Mouse (Mus musculus) adrenal gland, adult (tissue): ENCODE results near the gene Slc4a2.

Experiments used
- DNase-seq, 2 experiments: peaks; one replicate each; pipeline ENCODE4 v3.0.0; 2022 to 2023; ENCODE audit warnings: low spot score in 1 of 2; ENCODE audit not compliant: inconsistent age in 2 of 2

Slc4a2 gene

DNA sequence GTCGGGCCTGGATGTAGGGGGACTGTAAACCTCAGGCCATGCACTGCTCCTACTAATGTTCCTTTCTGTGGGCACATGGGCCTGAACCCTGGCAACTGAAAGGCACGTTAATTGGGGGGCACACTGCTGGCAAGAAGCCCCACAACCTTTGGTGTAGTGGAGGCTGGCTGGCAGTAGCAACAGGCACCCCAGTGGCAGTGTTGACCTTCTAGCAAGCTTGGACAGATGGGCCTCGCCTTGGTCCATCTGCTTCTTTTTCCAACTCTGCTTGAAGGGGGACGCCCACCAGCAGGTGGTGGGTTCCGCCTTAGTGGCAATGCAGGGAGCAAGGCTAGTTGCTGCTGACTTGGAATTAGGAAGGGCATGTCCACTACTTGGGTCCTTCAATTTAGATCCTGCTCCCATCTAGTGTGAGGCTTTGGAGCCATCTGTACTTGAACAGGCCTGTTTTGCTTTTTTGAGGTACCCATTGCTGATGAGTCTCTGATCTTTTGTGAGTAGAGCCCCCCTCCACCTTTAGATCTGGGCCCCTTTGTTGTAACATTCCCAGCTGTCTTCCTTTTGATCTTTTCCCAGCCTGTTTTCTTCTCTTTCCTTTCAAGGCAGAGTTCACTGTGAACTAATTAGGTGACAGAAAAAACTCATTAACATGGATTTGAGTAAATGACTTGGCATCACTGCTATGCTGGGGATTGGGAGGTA lies 29.8 kb downstream of the Slc4a2 start:
- peak in 1 of 2 experiments; percentile 33 for DNase-seq

DNA sequence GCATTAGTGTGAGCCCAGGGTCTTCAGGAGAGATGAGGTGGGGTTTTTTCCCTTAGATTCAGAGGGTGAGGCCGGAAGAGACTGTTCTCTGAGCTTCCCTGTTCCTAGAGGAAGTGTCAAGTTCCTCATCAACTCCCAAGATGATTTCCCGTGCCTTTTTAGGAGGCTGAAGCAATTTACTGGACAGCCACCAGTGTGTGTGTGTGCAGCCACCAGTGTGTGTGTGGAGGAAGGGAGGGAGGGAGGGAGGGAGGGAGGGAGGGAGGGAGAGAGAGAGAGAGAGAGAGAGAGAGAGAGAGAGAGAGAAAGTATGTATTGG lies 30.3 kb downstream of the Slc4a2 start:
- DNase-seq, result no peak

DNA sequence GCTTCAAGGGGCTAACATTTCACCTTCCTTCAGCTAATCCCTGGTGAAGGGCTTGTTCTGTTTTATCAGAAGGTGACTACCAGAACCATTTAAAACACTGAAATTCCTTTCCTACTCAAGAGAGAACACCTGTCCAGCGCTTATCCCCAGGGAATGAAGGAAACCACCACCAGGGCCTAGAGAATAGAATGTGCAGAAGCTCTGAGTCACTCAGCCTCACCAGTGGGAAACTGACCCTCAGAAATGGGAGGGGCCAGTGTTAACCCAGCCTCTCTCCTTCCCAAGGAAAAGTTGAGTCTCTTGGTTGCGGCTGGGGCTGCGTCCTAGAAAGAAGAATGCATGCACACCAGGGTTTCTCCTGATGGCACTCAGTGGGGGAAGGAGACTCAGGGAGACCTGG lies 31.4 kb downstream of the Slc4a2 start:
- peak; percentile 47 to 79 for DNase-seq

DNA sequence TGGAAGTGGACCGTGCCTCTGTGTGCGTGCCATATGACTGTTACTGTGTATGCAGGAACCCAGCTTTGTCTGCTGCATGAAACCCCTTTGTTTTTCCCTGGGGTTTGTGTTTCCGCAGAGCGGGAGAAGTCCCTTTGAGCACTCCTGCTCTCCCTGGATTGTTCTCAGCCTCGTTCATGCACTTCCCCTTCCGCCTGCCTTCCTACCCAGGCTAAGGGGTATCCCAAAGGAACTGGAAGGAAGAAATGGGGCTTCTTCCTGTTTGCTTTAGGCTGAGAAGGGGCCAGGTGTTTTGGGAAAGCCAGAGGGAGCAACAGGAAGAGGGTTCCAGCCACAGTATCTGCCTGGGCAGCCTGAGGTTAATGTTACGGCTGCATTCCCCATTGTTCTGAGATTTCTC lies 32.0 kb downstream of the Slc4a2 start:
- no peak for DNase-seq

DNA sequence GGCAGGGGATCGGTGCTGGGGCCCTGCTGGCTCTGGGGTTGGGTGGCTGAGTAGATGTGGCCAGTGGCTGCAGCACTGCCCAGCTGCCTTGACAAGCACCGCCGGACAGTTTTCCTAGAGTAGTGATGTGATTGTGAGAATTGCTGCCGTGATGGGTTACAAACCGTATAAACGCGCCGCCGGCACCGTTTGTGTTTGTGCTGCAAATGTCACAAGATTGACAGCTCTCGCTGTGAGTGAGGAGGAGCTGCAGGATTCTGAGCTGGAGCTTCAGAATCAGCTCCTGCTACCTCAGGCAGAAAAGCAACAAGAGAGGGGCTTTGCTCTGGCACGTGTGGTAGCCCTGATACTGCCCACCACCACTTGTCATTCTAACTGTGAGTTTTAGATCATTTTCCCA lies 43.1 kb downstream of the Slc4a2 start:
- no peak for DNase-seq

DNA sequence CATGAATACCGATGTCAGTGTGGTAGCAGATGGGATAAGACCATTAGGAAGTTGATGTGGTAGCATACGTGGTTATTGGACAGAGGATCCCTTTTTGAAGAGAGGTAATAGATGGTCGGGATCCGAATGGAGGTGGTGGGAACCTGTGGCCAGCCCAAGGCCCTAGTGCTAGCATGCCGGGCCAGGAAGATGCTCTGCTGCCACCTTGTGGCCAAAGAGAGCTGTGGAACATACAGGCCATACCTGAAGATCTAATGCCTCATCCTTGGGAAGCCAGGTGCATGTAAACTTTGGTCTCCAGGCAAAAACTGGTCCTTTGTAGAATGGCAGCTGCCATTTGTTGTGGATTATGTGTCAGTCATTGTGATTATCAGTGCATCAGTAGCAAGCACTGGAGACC lies 47.0 kb downstream of the Slc4a2 start:
- peak; percentile 74 to 89 for DNase-seq

DNA sequence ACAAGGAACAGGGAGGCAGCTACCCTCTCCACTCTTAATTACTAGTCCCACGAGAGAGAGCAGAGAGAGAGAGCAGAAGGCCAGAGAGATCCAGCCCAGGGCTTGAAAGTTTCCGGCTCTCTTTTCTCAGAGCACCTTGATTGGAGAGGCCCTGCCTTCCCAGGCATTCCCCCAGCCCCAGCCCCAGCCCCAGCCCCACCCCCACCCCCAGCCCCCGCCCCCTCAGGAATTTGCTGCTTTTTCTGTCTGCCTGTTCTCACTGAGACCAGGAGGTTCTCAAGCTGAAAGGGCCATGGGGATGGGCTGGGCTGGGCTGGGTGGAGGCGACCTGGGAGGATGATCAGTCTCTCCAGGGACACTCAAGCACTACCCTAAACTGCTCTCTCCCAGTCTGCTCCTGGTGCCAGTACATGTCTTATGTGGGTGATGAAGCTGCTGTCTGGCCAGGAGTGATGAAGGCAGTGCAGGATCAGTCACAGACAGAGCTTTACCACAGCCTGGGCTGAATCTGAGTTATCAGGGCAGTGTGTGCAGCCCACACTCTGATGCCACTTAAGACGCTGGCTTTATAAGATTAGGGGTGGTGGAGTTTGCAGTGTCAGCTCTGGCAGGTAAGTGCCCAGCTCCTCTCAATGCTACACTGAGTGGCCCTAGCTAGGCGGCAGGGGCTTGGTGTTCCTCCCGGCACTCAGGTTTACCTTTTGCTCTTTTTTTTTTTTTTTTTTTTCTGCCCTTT lies 49.4 kb downstream of the Slc4a2 start:
- no peak for DNase-seq

DNA sequence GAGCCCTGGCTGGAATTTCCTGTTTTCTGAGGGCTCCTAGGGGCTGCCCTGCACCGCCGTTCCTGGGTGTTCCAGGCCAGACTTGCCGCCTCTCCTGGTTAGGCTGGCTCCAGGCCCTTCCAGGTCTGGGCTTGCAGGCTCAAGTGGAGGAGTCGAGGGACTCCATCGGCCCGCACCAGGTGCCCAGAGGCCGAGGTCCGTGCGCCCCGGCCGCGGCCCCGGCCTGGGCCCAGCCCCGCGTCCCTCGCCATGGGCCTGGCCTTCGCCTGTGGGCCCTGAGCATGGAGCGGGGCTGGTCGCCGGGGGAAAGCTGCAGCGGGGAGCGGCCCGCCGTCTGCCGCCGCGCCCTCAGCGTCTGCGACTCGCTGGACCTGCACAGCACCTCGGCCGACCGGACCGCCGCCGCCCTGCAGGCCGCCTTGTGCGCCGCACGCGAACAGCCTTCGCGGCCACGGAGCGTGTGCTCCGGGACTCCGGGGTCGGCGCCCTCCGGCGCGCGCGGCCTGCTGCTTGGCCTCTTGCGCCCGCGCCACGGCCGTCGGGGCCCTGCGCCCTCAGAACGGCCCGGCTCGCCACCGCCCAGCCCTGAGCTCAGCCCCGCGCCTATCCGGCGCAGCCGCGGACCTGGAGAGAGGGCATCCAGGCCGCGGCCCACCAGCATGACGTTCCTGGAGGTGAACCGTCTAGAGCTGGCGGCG lies 50.5 kb downstream of the Slc4a2 start:
- DNase-seq, result no peak

DNA sequence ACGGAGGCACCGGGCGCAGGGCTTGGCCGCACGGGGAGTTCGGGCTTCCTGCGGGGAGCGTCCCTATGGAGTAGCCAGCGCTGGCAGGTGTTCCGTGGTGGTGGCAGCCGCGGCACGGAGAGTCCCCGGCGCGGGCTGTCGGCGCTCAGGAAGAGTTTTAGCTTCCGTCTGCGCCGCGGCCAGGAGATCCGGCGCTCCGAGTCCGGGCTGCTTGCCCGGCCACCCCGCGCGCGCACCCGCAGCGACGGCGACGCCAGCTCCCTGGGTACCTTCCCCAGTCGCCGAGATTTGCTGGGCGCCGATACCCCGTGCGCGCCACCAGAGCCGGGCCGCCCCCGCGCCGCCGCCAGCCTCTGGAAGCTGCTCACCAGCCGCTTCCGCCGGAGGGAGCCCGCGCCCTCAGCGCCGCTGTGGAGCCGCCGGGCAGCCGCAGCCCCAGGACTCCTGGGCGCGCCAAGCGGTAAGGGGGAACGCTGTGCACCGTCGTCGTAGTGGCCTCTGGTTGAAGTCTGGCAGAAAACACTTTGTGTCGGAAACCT lies 51.2 kb downstream of the Slc4a2 start:
- DNase-seq, result peak; percentile 82 to 91

DNA sequence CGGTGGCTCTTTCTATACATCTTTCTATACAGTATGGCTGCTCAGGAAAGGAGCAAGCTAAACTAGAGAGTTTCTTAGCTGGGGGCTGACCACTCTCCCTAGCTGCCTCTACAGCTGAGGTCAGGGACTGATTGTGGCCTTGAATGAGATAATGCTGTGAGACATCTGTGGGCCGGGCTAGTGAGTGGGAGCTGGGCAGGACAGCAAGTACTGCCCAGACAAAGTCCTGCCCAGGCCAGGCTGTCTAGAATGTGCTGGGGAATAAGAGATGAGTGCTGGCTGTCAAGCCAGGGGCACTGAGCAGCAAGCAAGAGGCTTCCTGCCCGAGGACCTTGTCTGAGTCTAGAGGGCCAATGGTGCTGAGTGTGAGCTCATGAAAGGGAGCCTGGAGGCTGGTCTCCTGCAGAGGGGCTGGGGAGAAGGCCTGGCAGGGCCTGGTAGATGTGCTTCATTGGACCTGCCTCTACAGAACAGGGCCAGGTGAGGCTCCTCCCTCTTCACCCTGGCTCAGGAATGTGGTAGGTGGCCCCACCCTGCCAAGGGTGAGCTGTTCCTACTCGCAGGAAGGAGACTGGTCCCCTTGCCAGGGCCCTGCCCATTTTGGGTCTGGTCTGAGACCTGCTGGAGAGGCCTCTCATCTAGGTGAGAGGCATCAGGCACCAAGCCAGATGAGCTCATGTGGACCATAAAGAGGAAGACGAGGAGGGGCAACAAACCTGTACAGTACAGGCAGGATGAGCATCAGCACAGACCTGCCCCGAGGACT lies 52.0 kb downstream of the Slc4a2 start:
- DNase-seq, result peak; percentile 90 to 92

DNA sequence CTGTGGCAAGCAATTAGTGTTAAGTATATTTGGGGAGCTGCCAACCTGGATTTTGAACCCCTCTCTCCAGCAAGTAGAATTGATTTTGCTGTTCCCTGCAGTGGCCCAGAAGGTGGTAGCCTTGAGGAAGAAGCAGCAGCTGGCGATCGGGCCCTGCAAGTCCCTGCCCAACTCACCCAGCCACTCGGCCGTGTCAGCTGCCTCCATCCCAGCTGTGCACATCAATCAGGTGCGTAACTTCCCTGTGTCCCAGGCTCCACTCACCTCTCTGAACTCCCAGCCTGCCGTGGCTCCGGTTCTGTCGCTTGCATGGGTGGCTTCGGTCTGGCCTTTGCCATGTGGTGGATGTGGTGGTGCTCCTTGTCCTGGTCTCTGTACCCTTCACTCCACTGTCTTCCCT lies 54.3 kb downstream of the Slc4a2 start:
- DNase-seq, result no peak

DNA sequence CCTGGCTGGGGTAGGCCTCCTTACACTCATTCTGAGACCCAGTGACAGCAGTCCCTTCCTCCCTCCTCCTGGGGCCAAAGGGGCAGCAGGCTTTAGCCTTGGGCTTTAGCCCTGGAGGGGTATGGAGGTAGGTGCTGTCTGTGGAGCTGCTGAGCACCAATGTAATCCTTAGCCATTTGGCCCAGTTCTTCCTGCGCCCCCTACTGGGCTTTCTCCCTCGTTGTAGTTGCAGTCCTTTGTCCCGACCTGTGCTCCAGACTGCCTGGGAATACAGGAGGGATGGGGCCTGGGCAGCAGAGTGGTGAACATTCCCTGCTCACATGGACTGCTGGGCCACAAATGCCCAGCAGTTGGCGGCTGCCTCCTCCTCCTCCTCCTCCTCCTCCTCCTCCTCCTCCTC lies 58.0 kb downstream of the Slc4a2 start:
- peak; percentile 58 to 83 for DNase-seq

DNA sequence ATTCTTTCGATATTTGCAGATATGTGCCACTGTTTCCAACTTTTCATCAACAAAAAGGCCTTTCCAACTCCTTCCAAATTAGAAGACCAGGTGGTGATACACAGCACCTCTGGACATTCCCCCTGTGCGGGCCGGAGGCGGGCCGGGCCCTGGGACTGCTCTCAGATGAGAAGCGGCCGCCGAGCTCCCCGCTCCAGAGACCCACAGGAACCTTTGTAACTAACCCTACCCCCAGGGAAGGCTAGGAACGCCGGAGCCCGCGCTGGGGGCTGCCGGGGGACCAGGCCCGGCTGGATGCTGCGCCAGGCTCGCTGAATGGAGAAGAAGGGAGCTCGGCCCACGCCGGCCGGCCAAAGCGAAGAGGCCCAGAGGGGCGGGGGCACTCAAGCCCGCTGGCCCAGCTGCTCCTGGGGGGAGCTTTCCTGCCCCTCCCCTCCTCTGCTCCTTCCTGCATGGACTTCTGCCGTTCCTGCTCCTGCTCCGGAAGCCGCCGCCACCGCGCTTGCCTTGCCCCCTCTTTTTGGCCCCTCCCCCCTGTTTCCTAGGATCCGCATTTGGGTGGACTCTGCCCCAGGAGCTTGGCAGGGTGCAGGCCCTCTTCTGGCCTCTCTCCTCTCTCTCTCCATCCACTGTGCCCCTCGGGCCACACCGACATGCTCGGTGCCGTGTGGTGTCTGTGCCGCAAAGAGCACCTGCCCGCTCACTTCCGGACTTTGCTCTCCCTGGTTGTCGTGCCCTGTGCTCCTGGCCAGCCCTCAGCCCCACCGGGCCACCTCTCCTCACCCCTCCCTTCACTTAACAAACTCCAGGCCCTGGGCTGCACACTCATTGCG lies 58.8 kb downstream of the Slc4a2 start:
- no peak for DNase-seq

DNA sequence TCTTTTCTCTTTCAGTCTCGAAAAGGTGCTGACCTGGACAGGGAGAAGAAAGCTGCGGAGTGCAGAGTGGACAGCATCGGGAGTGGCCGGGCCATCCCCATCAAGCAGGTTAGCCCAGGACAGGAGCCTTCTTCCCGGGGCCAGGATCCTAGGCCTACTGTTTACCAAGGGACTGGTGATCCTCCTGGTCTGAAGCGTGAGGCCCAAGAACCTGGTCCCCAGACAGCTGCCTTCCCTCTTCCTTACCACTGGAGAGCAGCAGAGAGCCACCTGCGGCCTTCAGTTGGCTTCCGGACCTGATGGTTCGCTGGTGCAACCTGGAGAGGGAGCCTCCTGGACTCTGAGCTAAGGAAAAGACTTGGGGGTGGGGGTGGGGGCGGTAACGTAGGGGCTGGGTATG lies 59.7 kb downstream of the Slc4a2 start:
- peak; percentile 62 to 83 for DNase-seq

DNA sequence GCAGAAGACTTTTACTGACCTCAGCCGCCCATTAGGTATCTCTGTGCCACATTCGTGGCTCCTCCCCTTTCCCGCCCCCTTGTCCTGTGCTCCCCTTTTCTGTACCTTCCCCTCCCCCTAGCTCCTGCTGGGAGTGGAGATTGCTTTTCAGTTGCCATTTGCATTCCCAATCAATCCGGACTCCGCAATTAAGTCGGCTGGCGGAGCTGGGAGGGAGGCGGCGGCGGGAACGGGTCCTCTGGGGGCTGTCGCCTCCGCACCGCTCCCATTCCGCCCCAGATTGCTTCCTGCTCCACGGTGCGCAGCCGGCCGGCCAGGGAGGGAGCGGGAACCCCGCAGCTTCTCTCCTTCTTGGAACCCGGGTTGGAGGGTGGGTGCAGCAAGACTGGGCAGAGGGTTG lies 61.3 kb downstream of the Slc4a2 start:
- no peak for DNase-seq

DNA sequence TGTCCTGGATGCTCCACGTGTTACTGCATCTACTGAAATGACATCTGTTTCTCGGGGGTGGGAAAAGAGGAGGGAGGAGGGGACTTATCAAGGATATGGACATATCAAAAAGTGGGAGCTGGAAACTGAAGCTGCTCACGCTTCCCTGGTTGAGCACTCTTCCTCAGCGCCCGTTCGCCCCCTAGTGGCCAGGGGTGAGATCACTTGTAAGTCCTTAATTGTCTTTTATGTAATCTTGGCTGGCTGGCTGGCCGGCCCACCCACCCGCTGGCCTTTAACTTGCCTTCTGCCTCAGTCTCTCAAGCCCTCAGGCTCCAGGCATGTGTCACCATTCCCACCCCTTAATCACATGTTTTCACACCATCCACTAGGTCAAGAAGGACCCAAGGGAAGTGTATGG lies 62.5 kb downstream of the Slc4a2 start:
- DNase-seq, result peak; percentile 86 to 95

DNA sequence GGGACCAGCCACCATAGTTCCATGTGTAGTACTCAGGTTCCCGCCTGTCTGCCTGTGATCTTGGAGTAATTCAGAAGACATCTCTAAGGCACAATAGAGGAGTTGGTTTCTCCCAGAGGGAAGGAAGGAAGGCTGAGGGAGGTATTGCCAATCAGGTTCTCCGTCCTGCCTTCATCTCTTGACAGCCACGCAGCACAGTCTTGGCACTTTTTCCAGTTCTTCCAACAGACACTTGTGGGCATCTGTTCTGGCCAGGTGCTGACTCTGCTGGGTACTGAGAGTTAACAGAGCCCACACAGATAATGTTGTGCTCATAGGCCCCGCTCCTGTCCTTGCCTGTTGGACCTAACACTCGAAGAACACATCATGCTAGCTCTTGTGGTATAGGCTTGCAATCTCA lies 63.1 kb downstream of the Slc4a2 start:
- no peak for DNase-seq

DNA sequence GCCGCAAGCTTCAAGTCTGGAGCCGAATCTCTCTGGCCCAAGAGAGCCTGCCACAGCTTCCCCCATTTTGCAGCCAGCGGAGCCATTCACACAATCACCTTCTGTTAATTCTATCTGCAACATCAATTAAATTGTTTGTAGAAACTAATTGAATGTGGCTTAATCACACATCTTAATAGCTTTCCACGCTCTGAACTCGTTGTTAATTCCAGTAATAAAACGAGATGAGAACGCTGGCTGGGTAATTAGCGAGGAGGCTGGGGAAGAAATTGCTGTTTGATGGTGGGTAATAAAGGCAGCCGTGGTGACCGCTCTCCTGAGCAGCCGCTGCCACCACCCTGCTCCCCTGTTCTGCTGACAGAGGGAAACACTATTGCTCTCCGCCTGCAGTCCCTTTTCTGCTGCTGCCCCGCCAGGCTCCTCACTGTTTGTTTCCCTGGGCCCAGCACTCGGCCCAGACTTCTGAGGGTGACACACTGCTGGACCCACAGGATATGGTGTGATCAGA lies 66.8 kb downstream of the Slc4a2 start:
- DNase-seq, result no peak
